Mouse (Mus musculus): Measurements from ENCODE around the gene Znrf3.

The Znrf3 gene

GRCm38 (mm10) chr11:5318976-5319375, 125.7 kb downstream of the Znrf3 start:
- DNase-seq (ENCODE audit: low spot score), result no peak

- DNase-seq (ENCODE audit: low spot score), result peak; percentile 44
These were observed 126.4 kb downstream of the Znrf3 start for GRCm38 (mm10) chr11:5318035-5318775.

- peak; percentile 90 for DNase-seq (ENCODE audit: low spot score)
These were observed 129.9 kb downstream of the Znrf3 start for GRCm38 (mm10) chr11:5314796-5315195.

- DNase-seq (ENCODE audit: low spot score), result no peak
These were observed 130.3 kb downstream of the Znrf3 start for GRCm38 (mm10) chr11:5314330-5314741.

- DNase-seq (ENCODE audit: low spot score), result no peak
These were observed 137.4 kb downstream of the Znrf3 start for GRCm38 (mm10) chr11:5307024-5307905.

GRCm38 (mm10) chr11:5306017-5306416, 138.6 kb downstream of the Znrf3 start:
- DNase-seq (ENCODE audit: low spot score), result no peak

- no peak for DNase-seq (ENCODE audit: low spot score)
These were observed 140.1 kb downstream of the Znrf3 start for GRCm38 (mm10) chr11:5304526-5304925.

GRCm38 (mm10) chr11:5298007-5298372, 146.7 kb downstream of the Znrf3 start:
- DNase-seq (ENCODE audit: low spot score), result no peak

GRCm38 (mm10) chr11:5297148-5298006, 147.3 kb downstream of the Znrf3 start:
- peak; percentile 80 for DNase-seq (ENCODE audit: low spot score)

- peak; percentile 30 for DNase-seq (ENCODE audit: low spot score)
These were observed 148.0 kb downstream of the Znrf3 start for GRCm38 (mm10) chr11:5296576-5297115.

GRCm38 (mm10) chr11:5294805-5295204, 149.8 kb downstream of the Znrf3 start:
- no peak for DNase-seq (ENCODE audit: low spot score)

- peak; percentile 84 for DNase-seq (ENCODE audit: low spot score)
These were observed 154.0 kb downstream of the Znrf3 start for GRCm38 (mm10) chr11:5290691-5291090.

GRCm38 (mm10) chr11:5289826-5290580, 154.6 kb downstream of the Znrf3 start:
- peak; percentile 16 for DNase-seq (ENCODE audit: low spot score)

GRCm38 (mm10) chr11:5283987-5284386, 160.7 kb downstream of the Znrf3 start:
- no peak for DNase-seq (ENCODE audit: low spot score)

GRCm38 (mm10) chr11:5280932-5281331, 163.7 kb downstream of the Znrf3 start:
- DNase-seq (ENCODE audit: low spot score), result no peak

- DNase-seq (ENCODE audit: low spot score), result no peak
These were observed 166.2 kb downstream of the Znrf3 start for GRCm38 (mm10) chr11:5278463-5278862.

- DNase-seq (ENCODE audit: low spot score), result no peak
These were observed 167.2 kb downstream of the Znrf3 start for GRCm38 (mm10) chr11:5277307-5277971.

- DNase-seq (ENCODE audit: low spot score), result no peak
These were observed 169.4 kb downstream of the Znrf3 start for GRCm38 (mm10) chr11:5275216-5275615.

- DNase-seq (ENCODE audit: low spot score), result no peak
These were observed 172.0 kb downstream of the Znrf3 start for GRCm38 (mm10) chr11:5272536-5273234.

- peak; percentile 63 for DNase-seq (ENCODE audit: low spot score)
These were observed 172.6 kb downstream of the Znrf3 start for GRCm38 (mm10) chr11:5272066-5272360.

All from MN1 (cell line).